Mouse (Mus musculus) thymus, adult 2 months (tissue): Measurements from ENCODE around the gene Cpne8. TPM values are rescaled to one million over a fixed set of nuclear protein-coding genes. Genes with fewer than 3 reads are reported as not detected.

Source experiments
- DNase-seq: peaks from one replicate; pipeline ENCODE4 v3.0.0; 2021
- H3K27ac ChIP-seq: fragments of 200-500 bp; 2 replicates; pipeline ENCODE4 v1.5.1; 2012; ENCODE audit warnings: low read length, control low read depth; ENCODE audit not compliant: control insufficient read depth, insufficient read depth
- H3K27me3 ChIP-seq: fragments of 200-500 bp; 2 replicates; pipeline ENCODE4 v1.6.1; 2012; ENCODE audit warnings: mild to moderate bottlenecking, low read length, moderate library complexity, mixed read lengths; ENCODE audit not compliant: control insufficient read depth, insufficient read depth
- H3K36me3 ChIP-seq: fragments of 200-500 bp; 2 replicates; pipeline ENCODE4 v1.6.1; 2012; ENCODE audit warnings: mild to moderate bottlenecking, low read length, moderate library complexity; ENCODE audit not compliant: control insufficient read depth, insufficient read depth
- H3K4me1 ChIP-seq: fragments of 200-500 bp; replicated peaks from 2 replicates; pipeline ENCODE4 v1.6.1; 2012; ENCODE audit warnings: low read length; ENCODE audit not compliant: control insufficient read depth, insufficient read depth
- H3K4me3 ChIP-seq: fragments of 200-500 bp; 2 replicates; pipeline ENCODE4 v1.5.1; 2012; ENCODE audit warnings: mild to moderate bottlenecking, low read length, control low read depth, moderate library complexity; ENCODE audit not compliant: control insufficient read depth, insufficient read depth
- CTCF ChIP-seq: fragments of 200-500 bp; IDR thresholded peaks from 2 replicates; pipeline ENCODE4 v1.5.1; 2012; ENCODE audit warnings: mild to moderate bottlenecking, control low read depth, low read length, moderate library complexity, borderline replicate concordance; ENCODE audit not compliant: control insufficient read depth, poor library complexity, insufficient read depth; ENCODE audit errors: extremely low read depth
- POLR2A ChIP-seq: fragments of 200-500 bp; IDR thresholded peaks from 2 replicates; pipeline ENCODE4 v1.6.1; 2012; ENCODE audit warnings: mild to moderate bottlenecking, low read length, control low read depth, moderate library complexity; ENCODE audit not compliant: control insufficient read depth, poor library complexity, insufficient read depth; ENCODE audit errors: extremely low read depth
- WGBS: fragments of 180-500 bp; shearing (Covaris S2); methylation state at CpG from one replicate; pipeline ENCODE4 v1.1.7; 2018; 5-methylcytosine and 5-hydroxymethylcytosine counted together
- polyA plus RNA-seq: library from polyadenylated mRNA; depleted of rRNA; stranded (reverse); fragments of >200 nt; gene quantifications from 2 replicates; pipeline ENCODE4 v1.2.3, GENCODE M21; 2012

Cpne8 gene
- polyA plus RNA-seq, 1 experiment = 6.4 TPM

- H3K27ac ChIP-seq = no peak overlapping the region
- 3% methylated on average over 36 of the region's 36 CpGs for WGBS
- no peaks in the 10 kb centered on the region for H3K36me3 ChIP-seq
- H3K27me3 ChIP-seq = peaks cover 4% of the 10 kb centered on the region; the same call in 1 of the 2 replicates
- H3K4me3 ChIP-seq = peak overlapping the region; percentile 35; the same call in 1 of the 2 replicates
- TF ChIP-seq POLR2A (no peak), CTCF (peak; percentile 76; the same call in 1 of the 2 replicates)
- no peaks in the 10 kb centered on the region for H3K4me1 ChIP-seq
- DNase-seq = peak; percentile 35
Measured at GRCm38 (mm10) chr15:90679760-90680579, 738 bp upstream of the Cpne8 start.

DNA sequence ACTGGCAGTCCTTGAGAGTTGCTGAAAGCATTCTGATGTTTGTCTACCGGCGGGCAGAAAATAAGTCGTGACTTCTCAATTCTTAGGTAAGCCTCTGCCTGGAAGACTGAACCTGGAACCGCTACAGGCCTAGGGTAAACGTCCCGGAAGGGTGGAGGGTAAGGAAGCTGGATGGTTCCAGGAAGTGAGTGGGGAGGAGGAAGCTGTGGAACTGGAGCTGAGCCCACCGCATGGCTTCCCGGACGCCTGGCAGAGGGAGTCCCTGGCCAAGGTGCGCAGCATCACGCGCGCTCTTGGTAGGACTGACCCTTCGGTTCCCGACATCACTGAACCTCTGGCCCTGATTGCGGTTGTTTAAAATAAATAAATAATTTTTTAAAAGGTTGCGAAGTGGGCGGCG is 744 bp downstream of the Cpne8 start:
- 15% methylated on average over 19 of the region's 19 CpGs for WGBS
- no peak overlapping the region for H3K27ac ChIP-seq

DNA sequence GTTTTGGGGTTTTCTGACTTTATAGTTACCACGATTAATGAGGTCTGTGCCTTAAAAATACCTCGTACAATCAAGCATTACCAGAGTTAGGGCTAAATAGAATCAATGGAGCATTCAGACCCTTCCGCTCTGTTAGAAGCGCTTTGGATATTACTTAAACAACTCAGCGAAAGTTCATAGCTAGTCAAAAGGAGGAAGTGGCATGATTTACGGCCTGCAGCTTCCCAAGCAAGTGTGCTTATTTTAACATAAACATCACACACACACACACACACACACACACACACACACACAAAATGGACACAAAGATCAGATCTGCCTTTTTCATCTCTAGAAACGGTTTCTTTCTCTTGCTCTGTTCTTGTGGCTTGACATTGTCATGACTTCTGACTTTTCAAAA is 9.7 kb downstream of the Cpne8 start:
- Histone ChIP-seq H3K27ac (no peak overlapping the region), H3K36me3 (no peaks in the 10 kb centered on the region), H3K27me3 (no peaks in the 10 kb centered on the region), H3K4me1 (no peaks in the 10 kb centered on the region), H3K4me3 (no peak overlapping the region)
- whole genome bisulfite sequencing = 14% methylated on average over 7 of the region's 7 CpGs
- TF ChIP-seq CTCF (no peak), POLR2A (no peak)
- no peak for DNase-seq

More for the DNA sequence above, 744 bp downstream of the Cpne8 start:
- Histone ChIP-seq H3K4me1 (no peaks in the 10 kb centered on the region), H3K36me3 (no peaks in the 10 kb centered on the region), H3K4me3 (peak overlapping the region; percentile 8; the same call in 1 of the 2 replicates), H3K27me3 (peaks cover 4% of the 10 kb centered on the region; the same call in 1 of the 2 replicates)
- TF ChIP-seq POLR2A (no peak), CTCF (no peak)
- DNase-seq = no peak

DNA sequence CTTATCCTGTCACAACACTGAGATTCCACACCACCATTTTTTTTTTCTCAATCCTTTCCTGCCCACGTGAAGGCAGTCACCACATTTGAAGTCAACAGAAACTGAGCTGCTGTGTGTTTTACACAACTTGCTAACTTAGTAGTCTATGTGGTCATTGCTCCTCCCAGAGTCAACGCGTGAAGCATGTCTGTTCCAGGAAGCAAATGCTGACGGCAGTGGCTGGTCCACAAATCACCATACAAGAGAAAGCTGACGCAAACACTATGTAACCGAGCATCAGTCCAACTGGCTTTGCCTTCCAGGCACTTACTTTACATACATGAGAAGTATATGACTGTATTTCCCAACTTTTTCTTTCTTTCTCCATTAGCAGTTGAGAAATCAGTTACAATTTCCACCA is 12.3 kb downstream of the Cpne8 start:
- WGBS = 82% methylated on average over 6 of the region's 6 CpGs
- no peak for DNase-seq
- Histone ChIP-seq H3K27me3 (no peaks in the 10 kb centered on the region), H3K4me1 (no peaks in the 10 kb centered on the region), H3K36me3 (no peaks in the 10 kb centered on the region), H3K27ac (no peak overlapping the region), H3K4me3 (no peak overlapping the region)
- no peak for TF ChIP-seq CTCF
- no peak for TF ChIP-seq POLR2A

- 74% methylated on average over 3 of the region's 3 CpGs for WGBS
- H3K4me1 ChIP-seq = no peaks in the 10 kb centered on the region
- TF ChIP-seq POLR2A (no peak), CTCF (no peak)
- H3K4me3 ChIP-seq = no peak overlapping the region
- H3K27me3 ChIP-seq = no peaks in the 10 kb centered on the region
- H3K27ac ChIP-seq = no peak overlapping the region
- no peak for DNase-seq
- no peaks in the 10 kb centered on the region for H3K36me3 ChIP-seq
Measured at GRCm38 (mm10) chr15:90664615-90665014, 14.6 kb downstream of the Cpne8 start.

DNA sequence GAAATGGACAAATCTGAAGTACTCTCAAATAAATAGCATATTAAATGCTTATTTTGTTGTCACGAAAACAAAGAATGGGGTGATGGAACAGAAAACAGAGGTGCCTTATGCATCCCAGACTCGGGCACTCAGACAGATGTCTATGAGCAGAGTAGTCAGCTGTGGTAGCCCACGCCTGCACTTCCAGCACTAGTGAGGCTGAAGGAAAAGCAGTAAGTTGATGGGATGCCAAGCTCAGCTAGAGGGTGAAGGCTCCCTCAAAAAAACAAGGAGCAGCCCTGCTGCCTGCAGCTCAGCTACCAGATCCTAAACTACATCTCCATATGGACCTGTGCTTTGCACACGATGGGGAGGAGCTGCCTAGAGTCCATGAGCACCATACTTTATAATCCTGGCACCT is 15.6 kb downstream of the Cpne8 start:
- TF ChIP-seq POLR2A (no peak), CTCF (no peak)
- Histone ChIP-seq H3K27me3 (no peaks in the 10 kb centered on the region), H3K4me3 (no peak overlapping the region), H3K27ac (no peak overlapping the region), H3K4me1 (no peaks in the 10 kb centered on the region), H3K36me3 (no peaks in the 10 kb centered on the region)
- WGBS = 87% methylated on average over 4 of the region's 4 CpGs
- DNase-seq = no peak

- Histone ChIP-seq H3K4me1 (no peaks in the 10 kb centered on the region), H3K4me3 (no peak overlapping the region), H3K27me3 (no peaks in the 10 kb centered on the region), H3K36me3 (no peaks in the 10 kb centered on the region), H3K27ac (no peak overlapping the region)
- 94% methylated on average over 3 of the region's 3 CpGs for WGBS
- DNase-seq = no peak
- TF ChIP-seq POLR2A = no peak
- TF ChIP-seq CTCF = no peak
Measured at GRCm38 (mm10) chr15:90660723-90661122, 18.5 kb downstream of the Cpne8 start.
